Mouse (Mus musculus) forebrain, embryonic 13.5 days (tissue): Measurements from ENCODE around the gene Dennd1a. TPM values are rescaled to one million over a fixed set of nuclear protein-coding genes. Genes with fewer than 3 reads are reported as not detected.

ENCODE experiments used
- ATAC-seq: fragments of 200-750 bp; cut with Nextera tagmentation; 2 replicates; pipeline ENCODE4 v1.8.0; 2017
- H3K27ac ChIP-seq: fragments of 300-500 bp; sonication (generic); 2 replicates; pipeline ENCODE4 v1.5.1; 2015; ENCODE audit warnings: inconsistent platforms, mild to moderate bottlenecking, moderate library complexity
- H3K27me3 ChIP-seq: fragments of 300-500 bp; sonication (generic); 2 replicates; pipeline ENCODE4 v1.6.1; 2015; ENCODE audit warnings: mild to moderate bottlenecking, inconsistent platforms
- H3K36me3 ChIP-seq: fragments of 300-500 bp; sonication (generic); 2 replicates; pipeline ENCODE4 v1.6.1; 2015; ENCODE audit warnings: mild to moderate bottlenecking, inconsistent platforms; ENCODE audit not compliant: poor library complexity, severe bottlenecking
- H3K4me1 ChIP-seq: fragments of 300-500 bp; sonication (generic); 2 replicates; pipeline ENCODE4 v1.6.1; 2015; ENCODE audit warnings: inconsistent platforms
- H3K4me2 ChIP-seq: fragments of 300-500 bp; sonication (generic); 2 replicates; pipeline ENCODE4 v1.6.1; 2015; ENCODE audit warnings: inconsistent platforms, mild to moderate bottlenecking, moderate library complexity
- H3K4me3 ChIP-seq: fragments of 300-500 bp; sonication (generic); 2 replicates; pipeline ENCODE4 v1.5.1; 2015; ENCODE audit warnings: mild to moderate bottlenecking, inconsistent platforms
- H3K9ac ChIP-seq: fragments of 300-500 bp; sonication (generic); 2 replicates; pipeline ENCODE4 v1.6.1; 2015; ENCODE audit warnings: mild to moderate bottlenecking, inconsistent platforms
- H3K9me3 ChIP-seq: fragments of 300-500 bp; sonication (generic); replicated peaks from 2 replicates; pipeline ENCODE4 v1.6.1; 2016; ENCODE audit warnings: inconsistent platforms
- WGBS: fragments of 180-500 bp; shearing (Covaris S2); methylation state at CpG from one replicate; pipeline ENCODE4 v1.1.7; 2015; 5-methylcytosine and 5-hydroxymethylcytosine counted together
- polyA plus RNA-seq: library from polyadenylated mRNA; unstranded; fragments of >200 nt; fragmentation: Nextera tagmentation; extraction: Ambion mirVana; gene quantifications from 2 replicates; pipeline ENCODE4 v1.2.1, GENCODE M21; 2015

Dennd1a gene
- polyA plus RNA-seq, 1 experiment from 2014 or later = 17.7 TPM

DNA sequence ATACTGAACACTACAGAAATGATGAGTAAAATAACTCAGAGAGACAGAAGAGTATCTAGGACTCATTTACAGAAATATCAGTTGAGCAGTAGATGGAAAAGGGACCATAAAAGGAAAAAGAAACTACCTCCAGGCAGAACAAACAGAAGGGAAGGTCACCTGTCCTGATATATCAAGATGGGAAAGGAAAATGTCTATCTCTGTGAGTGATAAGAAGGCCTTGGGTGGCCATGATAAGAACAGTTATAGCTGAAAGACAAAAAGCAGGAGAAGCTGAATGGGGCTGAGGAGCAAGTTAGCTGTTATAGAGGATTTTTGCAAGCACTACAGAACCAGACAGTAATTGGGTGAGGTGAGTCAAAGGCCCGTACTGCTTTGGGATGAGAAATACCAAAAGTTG lies 155.7 kb downstream of the Dennd1a start:
- no peaks in the 10 kb centered on the region for H3K36me3 ChIP-seq
- H3K4me3 ChIP-seq = no peak overlapping the region
- ATAC-seq = no peak
- H3K4me1 ChIP-seq = peaks cover 15% of the 10 kb centered on the region
- no peaks in the 10 kb centered on the region for H3K9me3 ChIP-seq
- WGBS = 83% methylated on average over 1 of the region's 1 CpGs
- no peak overlapping the region for H3K27ac ChIP-seq
- H3K9ac ChIP-seq = no peak overlapping the region
- H3K4me2 ChIP-seq = no peak overlapping the region
- no peaks in the 10 kb centered on the region for H3K27me3 ChIP-seq

DNA sequence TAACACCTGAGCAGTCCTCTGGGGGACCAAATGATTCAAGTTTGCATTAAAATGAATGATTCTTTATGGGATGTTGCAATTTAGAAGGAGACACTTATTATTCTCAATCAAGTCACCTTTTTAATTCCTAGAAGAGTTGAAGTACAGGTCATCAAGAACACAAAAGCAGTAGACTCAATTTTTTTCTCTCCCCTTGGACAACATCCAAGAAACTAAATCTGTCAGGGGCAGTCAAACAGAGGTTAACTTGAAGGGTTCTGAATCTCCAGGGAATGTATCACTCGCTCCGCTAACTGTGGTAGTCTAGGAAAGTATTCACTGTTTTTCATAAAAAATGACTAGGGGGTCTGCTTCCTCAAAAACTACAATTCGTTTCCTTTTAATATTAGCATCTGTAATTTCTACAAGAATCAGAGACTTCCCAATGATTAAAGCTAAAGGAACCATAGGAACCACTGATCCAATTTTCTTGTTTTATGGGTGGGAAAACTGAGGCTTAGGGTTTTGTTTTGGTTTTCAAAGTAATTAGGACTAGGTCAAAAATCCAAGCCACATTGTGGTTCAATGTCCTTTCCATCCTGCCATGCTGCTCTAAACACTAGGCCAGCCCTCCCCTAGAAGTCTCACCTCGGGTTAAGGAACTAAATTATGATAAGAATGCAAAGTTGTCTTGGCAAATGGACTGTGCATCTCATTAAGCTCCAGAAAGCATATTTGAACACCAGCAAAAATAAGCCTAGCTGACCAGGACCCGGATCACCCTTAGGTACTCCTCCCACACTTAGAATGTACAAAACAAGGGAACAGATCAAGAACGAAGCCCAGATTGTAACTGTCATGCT lies 157.0 kb downstream of the Dennd1a start:
- Histone ChIP-seq H3K4me3 (no peak overlapping the region), H3K36me3 (no peaks in the 10 kb centered on the region), H3K4me2 (no peak overlapping the region), H3K27me3 (no peaks in the 10 kb centered on the region), H3K27ac (no peak overlapping the region), H3K4me1 (peaks cover 11% of the 10 kb centered on the region), H3K9ac (no peak overlapping the region), H3K9me3 (no peaks in the 10 kb centered on the region)
- no peak for ATAC-seq
- WGBS = 68% methylated on average over 6 of the region's 6 CpGs

DNA sequence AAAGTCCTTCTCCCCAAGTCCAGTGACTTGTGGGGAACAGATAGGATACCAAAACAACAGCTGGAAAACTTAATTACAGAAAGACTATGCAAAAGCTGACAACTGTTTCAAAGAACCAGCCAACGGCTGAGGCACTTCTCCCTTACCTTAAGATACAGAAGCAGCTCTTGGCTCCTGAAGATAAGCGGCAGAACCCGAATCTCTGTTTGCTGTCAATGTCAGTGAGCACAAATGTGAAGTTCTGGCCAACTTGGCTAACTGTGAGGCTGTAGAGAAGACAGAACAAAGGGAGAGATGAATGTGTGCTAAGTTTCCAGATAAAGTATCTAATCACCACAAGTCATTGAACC lies 160.8 kb downstream of the Dennd1a start:
- no peak overlapping the region for H3K27ac ChIP-seq
- no peak overlapping the region for H3K4me3 ChIP-seq
- H3K9ac ChIP-seq = no peak overlapping the region
- 53% methylated on average over 3 of the region's 3 CpGs for WGBS
- H3K4me1 ChIP-seq = peaks cover 8% of the 10 kb centered on the region
- ATAC-seq = no peak
- no peaks in the 10 kb centered on the region for H3K27me3 ChIP-seq
- peaks cover 13% of the 10 kb centered on the region for H3K36me3 ChIP-seq
- no peaks in the 10 kb centered on the region for H3K9me3 ChIP-seq
- H3K4me2 ChIP-seq = no peak overlapping the region

DNA sequence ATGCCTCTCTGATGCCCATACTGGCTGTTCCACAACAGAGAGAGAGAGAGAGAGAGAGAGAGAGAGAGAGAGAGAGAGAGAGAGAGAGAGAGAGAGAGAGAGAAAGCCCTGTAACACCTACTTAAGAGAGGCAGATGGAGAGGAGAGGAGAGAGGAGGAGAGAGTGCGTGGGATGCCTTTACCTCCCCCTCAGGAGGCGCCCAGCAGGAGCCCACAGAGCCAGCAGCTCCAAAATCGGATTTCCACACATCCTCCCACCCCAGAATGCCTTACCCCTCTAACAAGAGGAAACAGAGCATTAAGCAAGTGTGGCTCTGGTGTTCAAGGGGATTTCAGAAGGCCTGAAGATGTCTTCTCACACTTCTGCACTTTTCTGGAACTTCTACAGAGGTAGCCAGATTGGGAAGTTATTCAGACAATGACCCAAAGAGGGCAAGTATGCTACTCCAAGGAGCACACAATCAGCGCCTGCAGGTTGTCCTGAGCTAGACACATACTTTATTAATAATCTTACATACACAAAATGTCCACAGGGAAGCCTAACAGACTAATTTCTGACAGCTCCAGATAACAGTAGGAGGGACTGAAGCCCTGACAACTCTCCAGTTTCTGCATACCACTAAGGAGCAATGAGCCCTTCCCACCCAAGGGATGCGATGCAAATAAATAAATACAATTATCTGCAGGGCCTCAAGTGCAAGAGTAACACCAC lies 161.4 kb downstream of the Dennd1a start:
- 58% methylated on average over 5 of the region's 5 CpGs for WGBS
- Histone ChIP-seq H3K27ac (no peak overlapping the region), H3K27me3 (no peaks in the 10 kb centered on the region), H3K4me1 (peaks cover 8% of the 10 kb centered on the region), H3K4me3 (no peak overlapping the region), H3K4me2 (no peak overlapping the region), H3K9ac (no peak overlapping the region), H3K9me3 (no peaks in the 10 kb centered on the region), H3K36me3 (peaks cover 13% of the 10 kb centered on the region)
- ATAC-seq = no peak

DNA sequence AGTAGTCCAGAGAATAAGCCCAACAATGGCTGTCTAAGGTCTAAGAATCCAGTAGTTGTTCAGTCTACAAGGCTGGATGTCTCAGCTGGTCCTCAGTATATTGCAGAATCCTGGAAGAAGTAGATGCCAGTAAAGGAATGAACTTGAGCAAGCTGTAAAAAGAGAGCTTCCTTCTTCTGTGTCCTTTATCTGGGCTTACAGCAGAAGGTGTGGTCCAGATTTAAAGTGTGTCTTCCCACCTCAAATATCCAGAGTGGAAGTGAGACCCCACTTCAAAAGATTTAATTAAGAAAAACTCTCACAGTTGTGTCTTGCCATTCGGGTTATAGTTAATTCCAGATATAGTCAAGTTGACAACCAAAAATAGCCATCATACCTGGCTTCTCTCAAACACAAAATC lies 162.5 kb downstream of the Dennd1a start:
- no peaks in the 10 kb centered on the region for H3K27me3 ChIP-seq
- no peak overlapping the region for H3K9ac ChIP-seq
- ATAC-seq = no peak
- peaks cover 13% of the 10 kb centered on the region for H3K36me3 ChIP-seq
- H3K4me2 ChIP-seq = no peak overlapping the region
- no peak overlapping the region for H3K4me3 ChIP-seq
- no peaks in the 10 kb centered on the region for H3K9me3 ChIP-seq
- H3K4me1 ChIP-seq = peaks cover under 1% of the 10 kb centered on the region
- no peak overlapping the region for H3K27ac ChIP-seq
- WGBS = 100% methylated on average over 1 of the region's 1 CpGs

DNA sequence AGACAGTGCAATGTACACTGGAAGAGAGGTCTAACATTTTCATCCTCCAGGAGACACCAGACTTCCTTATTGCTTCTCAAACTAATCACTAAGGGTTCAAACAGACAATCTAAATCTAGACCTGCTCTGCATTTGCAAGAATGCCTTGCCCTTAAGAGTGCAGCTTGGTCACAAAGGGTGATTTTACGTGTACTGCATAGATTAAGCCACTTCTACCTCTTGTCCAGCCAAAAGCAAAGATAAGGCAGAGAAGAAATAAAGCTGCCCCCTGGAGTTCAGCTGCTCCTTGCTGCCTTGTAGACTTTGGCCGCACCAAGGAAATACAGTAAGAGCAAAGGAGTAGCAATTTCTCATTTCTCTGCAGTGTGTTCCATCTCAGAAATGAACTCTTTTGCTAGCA lies 172.2 kb downstream of the Dennd1a start:
- 58% methylated on average over 2 of the region's 2 CpGs for WGBS
- Histone ChIP-seq H3K27ac (no peak overlapping the region), H3K9me3 (no peaks in the 10 kb centered on the region), H3K4me1 (peaks cover 32% of the 10 kb centered on the region), H3K9ac (no peak overlapping the region), H3K4me3 (no peak overlapping the region), H3K36me3 (no peaks in the 10 kb centered on the region), H3K4me2 (no peak overlapping the region), H3K27me3 (no peaks in the 10 kb centered on the region)
- no peak for ATAC-seq

DNA sequence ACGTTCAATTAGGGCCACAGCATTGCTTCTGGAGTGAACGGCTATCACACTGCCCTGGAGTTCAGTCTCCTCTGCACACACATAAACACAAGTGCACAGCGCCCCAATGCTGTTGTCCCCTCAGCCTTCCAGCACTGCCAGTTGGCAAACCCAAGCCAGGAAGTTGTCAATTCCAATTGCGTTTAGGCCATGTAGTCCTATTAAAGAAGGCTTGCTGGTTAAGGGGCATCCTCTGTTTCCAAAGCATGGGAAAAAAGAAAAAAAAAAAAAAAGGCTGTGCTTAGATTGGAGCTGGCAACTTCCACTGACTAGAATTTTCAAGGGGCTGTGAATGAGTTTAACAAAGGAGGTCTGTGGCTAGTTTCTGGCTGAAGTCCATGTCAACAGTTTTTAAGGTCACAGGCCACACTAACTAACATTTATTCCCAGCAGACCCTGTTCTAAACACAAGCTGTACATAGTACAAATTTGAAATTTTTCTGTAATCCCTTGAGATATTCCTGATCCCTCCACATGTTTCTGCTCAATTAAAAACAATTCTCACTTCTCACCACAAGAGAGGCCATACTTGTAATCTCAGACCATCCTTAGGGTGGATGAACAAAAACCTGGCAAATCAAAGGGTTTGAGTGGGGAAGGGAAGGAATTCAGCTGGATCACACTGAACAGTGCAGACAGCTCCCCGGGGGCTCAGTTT lies 175.4 kb downstream of the Dennd1a start:
- no peaks in the 10 kb centered on the region for H3K9me3 ChIP-seq
- no peaks in the 10 kb centered on the region for H3K36me3 ChIP-seq
- H3K4me1 ChIP-seq = peaks cover 40% of the 10 kb centered on the region
- no peak overlapping the region for H3K4me3 ChIP-seq
- ATAC-seq = peak; percentile 90
- H3K27me3 ChIP-seq = no peaks in the 10 kb centered on the region
- WGBS = 29% methylated on average over 5 of the region's 5 CpGs
- H3K27ac ChIP-seq = peak overlapping the region; percentile 68
- H3K4me2 ChIP-seq = no peak overlapping the region
- H3K9ac ChIP-seq = no peak overlapping the region

DNA sequence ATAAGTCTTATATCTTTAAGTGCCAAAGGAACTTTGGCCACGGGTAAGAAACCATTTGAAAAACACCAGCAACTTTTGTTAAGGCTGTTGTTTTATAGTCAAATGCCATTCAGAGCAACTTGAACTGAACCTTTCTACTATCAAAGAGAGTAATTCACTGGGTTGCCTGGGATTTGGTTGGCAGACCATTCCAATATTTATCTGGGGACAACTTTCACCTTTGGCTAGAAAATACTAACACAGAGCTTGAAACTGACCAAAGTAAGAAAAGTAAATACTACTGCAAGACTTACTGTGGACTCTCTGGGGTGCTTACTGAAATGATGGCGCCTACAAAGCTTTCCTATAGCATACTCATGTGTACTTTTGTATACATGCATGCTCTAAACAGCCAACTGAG lies 178.6 kb downstream of the Dennd1a start:
- Histone ChIP-seq H3K36me3 (no peaks in the 10 kb centered on the region), H3K4me1 (peaks cover 30% of the 10 kb centered on the region), H3K9ac (no peak overlapping the region), H3K27me3 (no peaks in the 10 kb centered on the region), H3K4me3 (no peak overlapping the region), H3K9me3 (no peaks in the 10 kb centered on the region), H3K4me2 (no peak overlapping the region), H3K27ac (no peak overlapping the region)
- ATAC-seq = no peak
- 64% methylated on average over 2 of the region's 2 CpGs for WGBS

DNA sequence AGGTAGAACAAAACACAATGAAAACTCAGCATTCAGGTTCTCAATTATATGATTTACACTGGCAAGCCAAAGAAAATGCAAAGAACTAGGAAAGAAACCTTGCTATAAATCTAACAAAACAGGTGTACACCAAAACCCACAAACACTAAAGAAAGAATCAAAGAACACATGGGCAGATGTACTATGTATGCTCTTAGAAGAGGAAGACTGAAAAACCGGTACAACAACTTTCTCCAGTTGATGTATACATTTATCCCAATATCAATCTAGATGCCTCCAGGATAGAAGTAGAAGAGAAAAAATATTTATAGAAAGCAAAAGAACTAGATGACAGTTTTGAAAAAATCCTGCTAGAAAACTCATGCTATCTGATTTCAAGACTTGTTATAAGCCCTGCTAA lies 184.5 kb downstream of the Dennd1a start:
- Histone ChIP-seq H3K4me3 (no peak overlapping the region), H3K9me3 (no peaks in the 10 kb centered on the region), H3K4me1 (peaks cover 35% of the 10 kb centered on the region), H3K27ac (no peak overlapping the region), H3K36me3 (no peaks in the 10 kb centered on the region), H3K4me2 (no peak overlapping the region), H3K27me3 (no peaks in the 10 kb centered on the region), H3K9ac (no peak overlapping the region)
- ATAC-seq = no peak
- 89% methylated on average over 1 of the region's 1 CpGs for WGBS

DNA sequence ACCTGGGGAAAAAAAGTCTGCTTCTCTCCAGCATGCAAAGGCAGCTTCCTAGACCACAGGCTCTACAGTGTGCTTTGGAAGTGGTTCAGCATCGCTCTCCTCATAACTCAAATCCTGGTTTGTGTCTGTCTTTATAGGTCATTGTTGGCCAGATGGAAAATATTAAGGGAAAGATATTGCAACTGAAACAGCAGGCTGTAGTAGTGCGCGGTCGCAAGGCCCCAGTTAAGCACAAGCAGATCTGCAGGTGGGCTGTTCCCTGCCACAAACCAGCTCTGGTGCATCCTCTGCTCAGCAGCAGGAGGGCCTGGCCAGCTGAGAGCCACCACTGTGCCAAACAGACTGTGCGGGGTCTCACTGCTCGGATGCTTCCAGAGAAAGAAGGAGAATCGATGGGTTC lies 186.9 kb downstream of the Dennd1a start:
- no peaks in the 10 kb centered on the region for H3K9me3 ChIP-seq
- H3K27ac ChIP-seq = peak overlapping the region; percentile 79
- peak overlapping the region; percentile 43 for H3K9ac ChIP-seq
- WGBS = 8% methylated on average over 7 of the region's 7 CpGs
- peaks cover 58% of the 10 kb centered on the region for H3K4me1 ChIP-seq
- H3K4me3 ChIP-seq = no peak overlapping the region
- H3K4me2 ChIP-seq = 0 out of 2 replicates have a peak overlapping the region, but pooled peaks have one; percentile 14
- ATAC-seq = no peak
- H3K36me3 ChIP-seq = no peaks in the 10 kb centered on the region
- no peaks in the 10 kb centered on the region for H3K27me3 ChIP-seq

DNA sequence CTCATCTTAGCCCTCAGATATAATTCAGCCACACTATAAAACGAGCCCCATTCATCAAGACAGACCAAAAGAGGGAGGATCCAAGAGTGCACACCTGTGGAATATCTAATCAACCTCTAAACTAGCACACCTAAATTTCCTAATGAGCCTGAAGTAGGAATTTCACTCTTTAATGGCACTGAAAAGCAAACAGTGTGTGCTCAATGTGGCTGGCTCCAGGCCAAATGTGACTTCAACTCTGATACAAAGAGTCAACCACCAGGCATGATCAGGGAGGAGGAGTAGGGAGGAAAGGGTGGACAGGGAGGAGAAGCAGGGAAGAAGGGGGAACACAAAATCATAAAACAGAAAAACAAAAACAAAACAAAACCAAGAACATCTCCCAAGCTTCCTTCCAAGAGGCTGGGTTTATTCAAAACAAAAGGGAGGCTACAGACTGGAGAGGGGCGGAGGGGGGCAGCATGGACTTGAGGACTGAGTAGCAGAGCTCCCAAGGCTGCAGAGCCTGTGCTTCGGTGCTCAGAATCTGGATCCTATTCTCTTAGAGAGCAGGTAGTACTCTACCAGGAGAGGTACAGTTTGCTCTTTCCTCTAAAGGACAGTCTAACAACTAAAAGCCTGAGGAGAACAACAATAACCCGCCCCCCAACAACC lies 187.9 kb downstream of the Dennd1a start:
- H3K27me3 ChIP-seq = no peaks in the 10 kb centered on the region
- peaks cover 69% of the 10 kb centered on the region for H3K4me1 ChIP-seq
- no peaks in the 10 kb centered on the region for H3K9me3 ChIP-seq
- 0 out of 2 replicates have a peak overlapping the region, but pooled peaks have one; percentile 11 for H3K4me2 ChIP-seq
- no peak overlapping the region for H3K4me3 ChIP-seq
- ATAC-seq = peak; percentile 65
- H3K9ac ChIP-seq = no peak overlapping the region
- no peaks in the 10 kb centered on the region for H3K36me3 ChIP-seq
- WGBS = 28% methylated on average over 4 of the region's 4 CpGs
- peak overlapping the region; percentile 70 for H3K27ac ChIP-seq

DNA sequence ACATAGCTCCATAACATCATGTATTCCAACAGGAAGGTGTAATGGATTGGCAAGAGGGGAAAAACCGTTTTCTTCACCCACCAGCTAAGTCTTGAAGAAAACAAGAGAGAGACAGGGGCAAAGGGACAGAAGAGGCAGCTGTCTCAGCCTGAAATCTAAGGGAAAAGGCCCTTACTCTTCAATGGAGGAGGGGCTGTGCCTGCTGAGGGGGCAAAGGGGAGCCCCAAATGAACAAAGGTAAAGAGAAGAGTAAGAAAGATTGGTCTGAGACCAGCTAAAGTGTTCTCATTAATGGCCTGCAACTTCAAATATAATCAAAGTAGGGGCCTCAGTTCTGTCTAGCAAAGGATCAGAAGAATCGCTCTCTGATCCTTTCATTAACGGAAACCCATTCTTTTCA lies 189.7 kb downstream of the Dennd1a start:
- 6% methylated on average over 3 of the region's 3 CpGs for WGBS
- peak; percentile 19; the same call in 1 of the 2 replicates for ATAC-seq

More for the DNA sequence above, 189.7 kb downstream of the Dennd1a start:
- Histone ChIP-seq H3K9ac (no peak overlapping the region), H3K36me3 (no peaks in the 10 kb centered on the region), H3K4me3 (no peak overlapping the region), H3K4me2 (no peak overlapping the region; the same call in 1 of the 2 replicates), H3K27ac (peak overlapping the region; percentile 70), H3K4me1 (peaks cover 80% of the 10 kb centered on the region), H3K9me3 (no peaks in the 10 kb centered on the region), H3K27me3 (no peaks in the 10 kb centered on the region)
